Mouse (Mus musculus) ES-E14 (cell line): ENCODE data around the gene Actrt2. TPM values are rescaled to one million over a fixed set of nuclear protein-coding genes. Genes with fewer than 3 reads are reported as not detected.
A peak's percentile ranks its signal among the peaks of the same experiment; 100 is the strongest.

Experiments used
- DNase-seq: peaks from one replicate; pipeline ENCODE4 v3.0.0-alpha.2; 2013; ENCODE audit warnings: low read depth, low spot score
- H3K27ac ChIP-seq: 2 replicates; pipeline ENCODE4 v1.5.1; 2012; ENCODE audit warnings: low read depth, mild to moderate bottlenecking, low read length, moderate library complexity, mixed read lengths; ENCODE audit not compliant: poor library complexity, insufficient read depth, severe bottlenecking
- H3K36me3 ChIP-seq: 2 replicates; pipeline ENCODE4 v1.6.1; 2012; ENCODE audit warnings: mild to moderate bottlenecking, low read length, moderate library complexity, mixed read lengths; ENCODE audit not compliant: control insufficient read depth, poor library complexity, insufficient read depth, severe bottlenecking
- H3K4me1 ChIP-seq, 2 experiments: fragments of 150-350 bp in 1 of 2; sonication (generic) in 1 of 2; 2 replicates each; pipeline ENCODE4 v1.6.1; 2012; ENCODE audit warnings: low read length in 2 of 2, mild to moderate bottlenecking in 1 of 2, mixed read lengths in 1 of 2; ENCODE audit not compliant: control insufficient read depth in 2 of 2, insufficient read depth in 2 of 2, poor library complexity in 1 of 2
- H3K4me3 ChIP-seq, 2 experiments: fragments of 150-350 bp in 1 of 2; sonication (generic) in 1 of 2; 2 replicates each; pipeline ENCODE4 v1.5.1; 2012; ENCODE audit warnings: low read length in 2 of 2, low read depth in 1 of 2, mild to moderate bottlenecking in 1 of 2, mixed read lengths in 1 of 2; ENCODE audit not compliant: insufficient read depth in 1 of 2, poor library complexity in 1 of 2, severe bottlenecking in 1 of 2
- H3K9ac ChIP-seq: 2 replicates; pipeline ENCODE4 v1.6.1; 2012; ENCODE audit warnings: low read depth, mild to moderate bottlenecking, low read length, mixed read lengths; ENCODE audit not compliant: poor library complexity, insufficient read depth, severe bottlenecking
- H3K9me3 ChIP-seq: fragments of 150-350 bp; sonication (generic); 2 replicates; pipeline ENCODE4 v1.6.1; 2012; ENCODE audit warnings: low read depth, mild to moderate bottlenecking, low read length; ENCODE audit not compliant: control insufficient read depth, insufficient read depth
- CHD2 ChIP-seq: IDR thresholded peaks from 2 replicates; pipeline ENCODE4 v1.6.1; 2014; ENCODE audit warnings: mild to moderate bottlenecking, low read depth, low read length, inconsistent platforms
- HCFC1 ChIP-seq: IDR thresholded peaks from 2 replicates; pipeline ENCODE4 v1.6.1; 2012; ENCODE audit warnings: low read length, inconsistent platforms, borderline replicate concordance; ENCODE audit not compliant: insufficient read depth
- MAFK ChIP-seq: IDR thresholded peaks from 2 replicates; pipeline ENCODE4 v1.6.1; 2014; ENCODE audit warnings: mild to moderate bottlenecking, low read depth, low read length, inconsistent platforms; ENCODE audit not compliant: insufficient read depth
- ZC3H11A ChIP-seq: IDR thresholded peaks from 2 replicates; pipeline ENCODE4 v1.6.1; 2012; ENCODE audit warnings: low read depth, mild to moderate bottlenecking, inconsistent platforms, low read length, borderline replicate concordance
- ZNF384 ChIP-seq: IDR thresholded peaks from 2 replicates; pipeline ENCODE4 v1.6.1; 2012; ENCODE audit warnings: low read depth, low read length, inconsistent platforms
- in situ Hi-C, 2 experiments: fragments of 600-800 bp; cut with MboI; formaldehyde crosslinking; loops; one replicate each; pipeline ENCODE4 v1.15.1; 2025; ENCODE audit warnings: low sequenced_read_pairs in 2 of 2, inconsistent platforms in 1 of 2; ENCODE audit not compliant: unreplicated experiment in 2 of 2
- total RNA-seq: library from RNA; depleted of rRNA; stranded (reverse); fragments of 300-350 nt; gene quantifications from 2 replicates; pipeline ENCODE4 v1.2.3, GENCODE M21; 2012

The Actrt2 gene
- total RNA-seq, 1 experiment: not detected

- Histone ChIP-seq H3K4me3 (no peak overlapping the region), H3K4me1 (peaks cover 2 to 14% of the 10 kb centered on the region in 2 experiments), H3K27ac (no peak overlapping the region), H3K9me3 (no peaks in the 10 kb centered on the region), H3K36me3 (no peaks in the 10 kb centered on the region), H3K9ac (no peak overlapping the region)
- in situ Hi-C loops: no loop called here
- DNase-seq: no peak
- no peak for TF ChIP-seq ZC3H11A
- TF ChIP-seq MAFK: no peak
- no peak for TF ChIP-seq HCFC1
- no peak for TF ChIP-seq CHD2
- TF ChIP-seq ZNF384: no peak
These were observed 18.5 kb downstream of the Actrt2 start for GRCm38 (mm10) chr4:154649083-154649747.

GRCm38 (mm10) chr4:154642496-154642895 is 25.2 kb downstream of the Actrt2 start:
- no peak overlapping the region for H3K27ac ChIP-seq
- TF ChIP-seq ZC3H11A (no peak), HCFC1 (no peak), MAFK (no peak)

GRCm38 (mm10) chr4:154641296-154642110 is 26.2 kb downstream of the Actrt2 start:
- in situ Hi-C loops: no loop called here
- no peak for DNase-seq
- H3K4me3 ChIP-seq: peak overlapping the region in 1 of 2 experiments; percentile 14; a peak in 2 of 4 replicates
- no peak overlapping the region for H3K27ac ChIP-seq
- H3K9ac ChIP-seq: no peak overlapping the region
- H3K9me3 ChIP-seq: no peaks in the 10 kb centered on the region
- no peak for TF ChIP-seq ZC3H11A
- no peak for TF ChIP-seq MAFK
- no peak for TF ChIP-seq ZNF384
- TF ChIP-seq CHD2: no peak
- no peak for TF ChIP-seq HCFC1
- no peaks in the 10 kb centered on the region for H3K36me3 ChIP-seq
- H3K4me1 ChIP-seq: peaks cover 0 to 11% of the 10 kb centered on the region in 2 experiments; a peak in 1 of 4 replicates

More at GRCm38 (mm10) chr4:154642496-154642895, 25.2 kb downstream of the Actrt2 start:
- no peaks in the 10 kb centered on the region for H3K36me3 ChIP-seq
- H3K9ac ChIP-seq: no peak overlapping the region
- no peaks in the 10 kb centered on the region for H3K9me3 ChIP-seq
- no peak overlapping the region for H3K4me3 ChIP-seq
- in situ Hi-C loops: no loop called here
- H3K4me1 ChIP-seq: peaks cover 0 to 11% of the 10 kb centered on the region in 2 experiments; a peak in 1 of 4 replicates
- DNase-seq: no peak

- H3K36me3 ChIP-seq: no peaks in the 10 kb centered on the region
- DNase-seq: no peak
- no peak overlapping the region for H3K4me3 ChIP-seq
- in situ Hi-C loops: no loop called here
- H3K9me3 ChIP-seq: no peaks in the 10 kb centered on the region
- no peak overlapping the region for H3K27ac ChIP-seq
- peaks cover 0 to 11% of the 10 kb centered on the region in 2 experiments; a peak in 1 of 4 replicates for H3K4me1 ChIP-seq
- TF ChIP-seq ZNF384: no peak
- TF ChIP-seq MAFK: no peak
- TF ChIP-seq CHD2: no peak
- TF ChIP-seq ZC3H11A: no peak
- TF ChIP-seq HCFC1: no peak
- no peak overlapping the region for H3K9ac ChIP-seq
These were observed 27.0 kb downstream of the Actrt2 start for GRCm38 (mm10) chr4:154640443-154641295.
